Mouse (Mus musculus): ENCODE measurements around the gene Gfod1.

GRCm38 (mm10) chr13:43149661-43150060 is 154.3 kb downstream of the Gfod1 start:
- TF ChIP-seq ZNF384 (IDR thresholded peaks at IDR 0.05; ENCODE audit: low read depth, low read length) (no peak), ZC3H11A (IDR thresholded peaks at IDR 0.05; ENCODE audit: borderline replicate concordance, low read depth, low read length) (no peak)

All from ES-E14 (cell line).